Mouse (Mus musculus) erythroblast, embryonic 14.5 days (primary cell): ENCODE measurements around the gene 1110008P14Rik. TPM values are rescaled to one million over a fixed set of nuclear protein-coding genes. Genes with fewer than 3 reads are reported as not detected.

Experiments used
- H3K27me3 ChIP-seq: 2 replicates; pipeline ENCODE4 v1.6.1; 2012; ENCODE audit warnings: inconsistent platforms; ENCODE audit not compliant: control insufficient read depth
- H3K36me3 ChIP-seq: 2 replicates; pipeline ENCODE4 v1.6.1; 2012; ENCODE audit warnings: mild to moderate bottlenecking, inconsistent platforms; ENCODE audit not compliant: control insufficient read depth
- H3K4me1 ChIP-seq: 2 replicates; pipeline ENCODE4 v1.6.1; 2012; ENCODE audit warnings: inconsistent platforms; ENCODE audit not compliant: control insufficient read depth
- H3K4me3 ChIP-seq: replicated peaks from 2 replicates; pipeline ENCODE3; 2012; ENCODE audit warnings: moderate library complexity, mild to moderate bottlenecking, inconsistent platforms
- H3K9me3 ChIP-seq: 2 replicates; pipeline ENCODE4 v1.6.1; 2012; ENCODE audit warnings: low read length, inconsistent platforms, mixed read lengths; ENCODE audit not compliant: control insufficient read depth
- GATA1 ChIP-seq: IDR thresholded peaks from 2 replicates; pipeline ENCODE4 v1.6.1; 2012; ENCODE audit warnings: low read length, inconsistent platforms, mixed read lengths
- TAL1 ChIP-seq: IDR thresholded peaks from 3 replicates; pipeline ENCODE4 v1.6.1; 2012; ENCODE audit warnings: low read length, inconsistent platforms, mixed read lengths
- polyA plus RNA-seq: library from polyadenylated mRNA; stranded (reverse); fragments of >175 nt; gene quantifications from 2 replicates; pipeline ENCODE4 v1.2.3, GENCODE M21; 2012

Gene 1110008P14Rik
- polyA plus RNA-seq, 1 experiment = 38.6 TPM

DNA sequence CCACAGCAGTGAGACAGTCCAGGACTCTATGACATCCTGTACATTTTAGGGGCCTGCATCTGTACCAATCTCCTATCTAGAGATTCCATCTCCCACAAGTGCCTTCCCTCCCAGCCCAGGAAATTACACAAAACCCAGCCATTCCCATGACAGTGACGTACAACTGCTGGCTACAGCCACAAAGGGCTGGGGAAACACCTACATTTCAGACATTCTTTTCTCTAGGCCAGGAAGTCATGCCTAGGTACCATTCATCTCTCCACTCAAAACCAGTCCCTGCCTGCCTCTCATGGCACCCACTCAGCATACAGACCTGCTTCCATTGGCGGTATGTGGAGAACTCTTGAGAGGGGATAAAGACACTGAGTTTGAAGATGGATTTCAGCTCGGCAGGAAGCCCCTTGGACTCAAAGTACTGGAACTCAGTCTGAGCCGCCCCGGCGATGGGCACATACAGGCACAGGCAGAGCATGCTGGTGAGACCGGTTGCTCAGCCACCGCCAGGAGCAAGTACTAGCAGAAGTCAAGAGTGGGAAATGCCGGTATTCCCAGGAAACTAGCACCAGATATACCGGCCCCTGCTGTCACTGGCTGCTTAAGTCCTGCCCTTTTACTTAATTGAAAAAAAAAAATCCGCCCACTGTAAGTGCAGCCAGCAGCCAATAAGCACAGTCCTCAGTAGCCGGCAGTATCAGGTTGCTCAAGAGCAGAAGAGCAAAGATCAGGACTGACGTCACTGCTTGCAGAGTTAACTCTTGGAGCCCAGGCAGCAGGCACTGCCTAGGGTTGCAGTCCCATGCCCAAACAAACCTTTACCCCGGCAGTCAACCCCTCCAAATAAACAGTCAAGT is 42.0 kb upstream of the 1110008P14Rik start:
- no peak for TF ChIP-seq GATA1
- TF ChIP-seq TAL1 = no peak
- Histone ChIP-seq H3K27me3 (no peaks in the 10 kb centered on the region), H3K9me3 (no peaks in the 10 kb centered on the region), H3K4me3 (peak overlapping the region; percentile 48), H3K4me1 (peaks cover 46% of the 10 kb centered on the region), H3K36me3 (peaks cover 26% of the 10 kb centered on the region)

GRCm38 (mm10) chr2:32421851-32422251 is 40.1 kb upstream of the 1110008P14Rik start:
- no peak overlapping the region for H3K4me3 ChIP-seq
- peaks cover 44% of the 10 kb centered on the region for H3K36me3 ChIP-seq
- no peak for TF ChIP-seq GATA1
- TF ChIP-seq TAL1 = no peak
- peaks cover 35% of the 10 kb centered on the region for H3K4me1 ChIP-seq
- H3K27me3 ChIP-seq = no peaks in the 10 kb centered on the region
- no peaks in the 10 kb centered on the region for H3K9me3 ChIP-seq

DNA sequence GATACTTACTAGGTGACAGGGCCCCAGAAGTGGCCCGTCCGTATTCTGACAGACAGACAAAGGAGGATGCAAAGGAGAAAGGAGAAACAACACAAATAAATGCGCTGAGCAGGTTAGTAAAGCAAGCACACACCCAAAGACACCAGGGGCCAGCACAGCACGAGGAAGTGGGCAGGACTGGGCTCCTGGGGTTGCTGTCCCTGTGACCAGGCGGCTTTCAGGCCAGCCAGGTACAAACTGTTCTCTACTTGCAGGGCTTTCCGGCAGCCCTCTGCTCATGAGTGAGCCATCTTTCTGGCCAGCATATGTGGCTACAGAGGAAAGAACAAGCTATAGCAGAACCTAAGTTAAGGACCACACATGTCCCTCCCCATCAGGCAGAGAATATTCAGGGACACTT is 38.9 kb upstream of the 1110008P14Rik start:
- H3K36me3 ChIP-seq = peaks cover 56% of the 10 kb centered on the region
- no peaks in the 10 kb centered on the region for H3K27me3 ChIP-seq
- no peaks in the 10 kb centered on the region for H3K9me3 ChIP-seq
- peaks cover 34% of the 10 kb centered on the region for H3K4me1 ChIP-seq
- no peak overlapping the region for H3K4me3 ChIP-seq
- TF ChIP-seq TAL1 (no peak), GATA1 (no peak)

GRCm38 (mm10) chr2:32420066-32420608 is 38.4 kb upstream of the 1110008P14Rik start:
- H3K36me3 ChIP-seq = peaks cover 61% of the 10 kb centered on the region
- H3K27me3 ChIP-seq = no peaks in the 10 kb centered on the region
- no peak overlapping the region for H3K4me3 ChIP-seq
- peaks cover 30% of the 10 kb centered on the region for H3K4me1 ChIP-seq
- TF ChIP-seq GATA1 (no peak), TAL1 (no peak)
- no peaks in the 10 kb centered on the region for H3K9me3 ChIP-seq

DNA sequence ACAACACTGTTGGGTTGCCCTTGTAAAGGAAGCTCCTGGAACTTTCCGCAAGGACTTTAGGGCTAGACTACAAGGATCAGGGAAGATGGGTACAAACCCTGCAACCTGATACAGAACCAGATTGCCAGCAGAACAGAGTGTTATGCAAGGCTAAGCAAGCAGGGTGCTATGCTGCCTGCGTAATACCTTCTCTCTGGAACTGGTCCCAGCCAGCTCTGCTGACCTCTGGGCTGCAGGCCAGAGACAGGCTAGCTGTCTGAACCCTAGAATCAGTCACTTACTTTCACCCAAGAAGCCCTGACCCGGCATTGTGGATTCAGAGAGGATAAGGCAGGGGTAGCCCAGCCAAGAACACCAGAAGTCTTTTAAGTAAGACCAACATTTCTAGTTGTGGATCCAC is 37.6 kb upstream of the 1110008P14Rik start:
- peaks cover 22% of the 10 kb centered on the region for H3K4me1 ChIP-seq

GRCm38 (mm10) chr2:32418430-32419151 is 36.9 kb upstream of the 1110008P14Rik start:
- H3K9me3 ChIP-seq = no peaks in the 10 kb centered on the region
- H3K27me3 ChIP-seq = no peaks in the 10 kb centered on the region
- peaks cover 15% of the 10 kb centered on the region for H3K4me1 ChIP-seq
- TF ChIP-seq GATA1 (no peak), TAL1 (no peak)
- H3K4me3 ChIP-seq = no peak overlapping the region
- H3K36me3 ChIP-seq = peaks cover 76% of the 10 kb centered on the region

More for the DNA sequence above, 37.6 kb upstream of the 1110008P14Rik start:
- TF ChIP-seq TAL1 (no peak), GATA1 (no peak)
- no peaks in the 10 kb centered on the region for H3K9me3 ChIP-seq
- H3K4me3 ChIP-seq = no peak overlapping the region
- H3K27me3 ChIP-seq = no peaks in the 10 kb centered on the region
- peaks cover 69% of the 10 kb centered on the region for H3K36me3 ChIP-seq

DNA sequence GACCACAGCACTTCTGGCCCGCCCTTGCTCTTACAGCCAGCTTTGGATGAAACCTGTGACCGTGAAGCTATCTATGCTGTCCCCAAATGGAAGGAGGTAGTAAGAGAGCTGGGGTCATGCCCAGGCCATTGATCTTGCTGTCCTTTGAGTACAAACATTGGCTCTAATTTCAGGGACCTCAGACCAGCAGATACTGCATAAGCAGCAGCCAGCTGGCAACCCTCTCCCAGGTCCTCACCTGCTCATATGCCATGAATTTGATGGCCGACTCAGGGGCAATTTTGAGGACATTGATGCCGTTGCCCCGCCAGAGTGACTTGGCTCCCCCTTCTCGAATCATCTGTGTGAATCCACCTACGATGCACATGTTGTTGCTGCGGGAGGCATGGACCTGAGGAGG is 35.7 kb upstream of the 1110008P14Rik start:
- H3K27me3 ChIP-seq = no peaks in the 10 kb centered on the region
- H3K9me3 ChIP-seq = no peaks in the 10 kb centered on the region
- H3K36me3 ChIP-seq = peaks cover 78% of the 10 kb centered on the region
- peaks cover 12% of the 10 kb centered on the region for H3K4me1 ChIP-seq
- no peak overlapping the region for H3K4me3 ChIP-seq
- TF ChIP-seq TAL1 (no peak), GATA1 (no peak)

GRCm38 (mm10) chr2:32416556-32416955 is 34.8 kb upstream of the 1110008P14Rik start:
- peaks cover 8% of the 10 kb centered on the region for H3K4me1 ChIP-seq
- TF ChIP-seq GATA1 (no peak), TAL1 (no peak)
- no peak overlapping the region for H3K4me3 ChIP-seq
- no peaks in the 10 kb centered on the region for H3K9me3 ChIP-seq
- H3K36me3 ChIP-seq = peaks cover 78% of the 10 kb centered on the region
- H3K27me3 ChIP-seq = no peaks in the 10 kb centered on the region

DNA sequence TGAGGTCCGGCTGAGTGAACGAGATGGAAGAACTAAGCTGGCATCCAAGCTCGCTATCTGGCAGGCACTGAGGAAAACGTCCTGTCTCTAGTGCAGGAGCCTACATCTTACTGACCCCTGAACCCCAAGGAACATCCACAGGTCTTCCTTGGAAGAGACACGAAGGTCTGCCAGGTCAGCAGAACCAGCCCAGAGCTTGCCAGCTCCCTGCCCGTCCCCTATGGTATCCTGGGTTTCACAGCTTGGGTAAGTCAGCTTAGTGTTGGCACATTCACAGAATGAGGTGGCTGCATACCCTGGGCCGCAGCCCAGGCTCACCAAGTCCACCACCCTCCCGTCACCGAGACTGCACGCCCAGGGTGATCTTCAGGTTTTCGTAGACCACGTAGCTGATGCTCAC is 34.1 kb upstream of the 1110008P14Rik start:
- TF ChIP-seq TAL1 = no peak
- TF ChIP-seq GATA1 = no peak
- Histone ChIP-seq H3K27me3 (no peaks in the 10 kb centered on the region), H3K36me3 (peaks cover 74% of the 10 kb centered on the region)

More for the DNA sequence above, 34.1 kb upstream of the 1110008P14Rik start:
- Histone ChIP-seq H3K9me3 (no peaks in the 10 kb centered on the region), H3K4me1 (peaks cover 8% of the 10 kb centered on the region), H3K4me3 (no peak overlapping the region)
